Mouse (Mus musculus): ENCODE results near the gene Trit1.
A peak's percentile ranks its signal among the peaks of the same experiment; 100 is the strongest.

Gene Trit1

GRCm38 (mm10) chr4:123050681-123051211, 34.3 kb downstream of the Trit1 start:
- DNase-seq (ENCODE audit: low read depth, low spot score), result peak; percentile 89

- DNase-seq (ENCODE audit: low read depth, low spot score), result no peak
These were observed 36.8 kb downstream of the Trit1 start for GRCm38 (mm10) chr4:123053179-123053578.

GRCm38 (mm10) chr4:123054172-123054790, 37.9 kb downstream of the Trit1 start:
- DNase-seq (ENCODE audit: low read depth, low spot score), result no peak

- no peak for DNase-seq (ENCODE audit: low read depth, low spot score)
These were observed 40.2 kb downstream of the Trit1 start for GRCm38 (mm10) chr4:123056560-123057109.

- DNase-seq (ENCODE audit: low read depth, low spot score), result no peak
These were observed 41.6 kb downstream of the Trit1 start for GRCm38 (mm10) chr4:123057957-123058356.

GRCm38 (mm10) chr4:123061744-123062143, 45.3 kb downstream of the Trit1 start:
- DNase-seq (ENCODE audit: low read depth, low spot score), result no peak

- DNase-seq (ENCODE audit: low read depth, low spot score), result no peak
These were observed 52.2 kb downstream of the Trit1 start for GRCm38 (mm10) chr4:123068646-123069045.

GRCm38 (mm10) chr4:123071266-123071966, 55.0 kb downstream of the Trit1 start:
- no peak for DNase-seq (ENCODE audit: low read depth, low spot score)

GRCm38 (mm10) chr4:123076928-123077327, 60.5 kb downstream of the Trit1 start:
- DNase-seq (ENCODE audit: low read depth, low spot score), result no peak

GRCm38 (mm10) chr4:123078231-123078630, 61.8 kb downstream of the Trit1 start:
- DNase-seq (ENCODE audit: low read depth, low spot score), result no peak

GRCm38 (mm10) chr4:123080791-123081190, 64.4 kb downstream of the Trit1 start:
- no peak for DNase-seq (ENCODE audit: low read depth, low spot score)

GRCm38 (mm10) chr4:123082283-123083163, 66.1 kb downstream of the Trit1 start:
- DNase-seq (ENCODE audit: low read depth, low spot score), result peak; percentile 47

GRCm38 (mm10) chr4:123083323-123083902, 67.0 kb downstream of the Trit1 start:
- no peak for DNase-seq (ENCODE audit: low read depth, low spot score)

- no peak for DNase-seq (ENCODE audit: low read depth, low spot score)
These were observed 68.9 kb downstream of the Trit1 start for GRCm38 (mm10) chr4:123085290-123085689.

- no peak for DNase-seq (ENCODE audit: low read depth, low spot score)
These were observed 70.0 kb downstream of the Trit1 start for GRCm38 (mm10) chr4:123086381-123086780.

- DNase-seq (ENCODE audit: low read depth, low spot score), result no peak
These were observed 76.2 kb downstream of the Trit1 start for GRCm38 (mm10) chr4:123092621-123093020.

- no peak for DNase-seq (ENCODE audit: low read depth, low spot score)
These were observed 76.8 kb downstream of the Trit1 start for GRCm38 (mm10) chr4:123093064-123093776.

- no peak for DNase-seq (ENCODE audit: low read depth, low spot score)
These were observed 77.5 kb downstream of the Trit1 start for GRCm38 (mm10) chr4:123093869-123094268.

Measured in skeletal muscle tissue, adult 2 months (tissue).